Mouse (Mus musculus): ENCODE measurements around the gene Tmem45b.

GRCm38 (mm10) chr9:31441487-31441886 lies 22.8 kb downstream of the Tmem45b start:
- TF ChIP-seq CTCF (IDR thresholded peaks at IDR 0.05; ENCODE audit: low read depth, low read length) (no peak), EP300 (IDR thresholded peaks at IDR 0.05; ENCODE audit: insufficient read depth, low read depth, low read length) (peak; percentile 91), POLR2A (IDR thresholded peaks at IDR 0.05; ENCODE audit: insufficient read depth, low read length) (no peak)

Measured in ES-Bruce4 (cell line).